Comparison of ENCODE assay signal across 23 mouse cellular contexts in the genomic region with DNA sequence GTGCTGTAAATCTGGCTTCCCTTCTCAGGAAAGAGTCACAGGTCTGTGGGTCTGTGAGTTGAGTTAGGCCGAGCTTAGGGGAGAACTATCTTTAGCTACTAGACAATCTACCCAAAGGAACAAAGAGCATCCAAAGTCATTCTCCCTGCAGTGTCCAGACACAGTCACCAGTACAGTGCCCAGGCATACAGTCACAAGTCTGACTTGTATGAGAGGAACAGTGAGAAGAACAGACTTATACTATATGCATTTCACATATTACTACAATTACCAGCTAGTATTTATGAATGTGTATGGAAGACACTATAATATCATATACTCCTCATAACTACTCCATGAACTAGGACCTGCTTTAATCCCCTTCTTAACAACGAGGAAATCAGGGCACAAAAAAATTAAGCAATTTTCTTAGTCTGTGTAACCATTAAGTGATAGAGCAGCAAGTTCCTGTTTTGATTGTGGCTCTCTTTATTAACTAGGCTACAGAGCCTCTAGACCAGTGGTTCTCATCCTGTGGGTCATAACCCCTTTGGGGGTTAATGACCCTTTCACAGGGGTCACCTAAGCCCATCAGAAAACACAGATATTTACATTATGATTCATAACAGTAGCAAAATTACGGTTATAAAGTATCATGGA.
A peak's percentile ranks its signal among the peaks of the same experiment; 100 is the strongest.
DNase-seq lines count a peak whose midpoint lies in the region; ATAC-seq and TF ChIP-seq lines count a peak whose summit lies in the region.
"Had no signal": no experiment of that assay in that cellular context is flagged by ENCODE, and none has a peak within 500 bp of the region (broad histone marks: within the 10 kb centered on the region; RNA-seq: fewer than 3 reads in every experiment).

No protein-coding gene starts in this region.

- peak overlapping the region; percentile 98 for H3K27ac ChIP-seq in heart, embryonic 13.5 days (replicated peaks)
- H3K27ac ChIP-seq in MEL (ENCODE audit: control insufficient read depth, low read depth, low read length) = no peak overlapping the region
- H3K27ac ChIP-seq in heart, embryonic 14.5 days (replicated peaks in 1 of 2; ENCODE audit: control insufficient read depth in 1 of 2, insufficient read depth in 1 of 2, low read depth in 2 of 2, low read length in 2 of 2) = peak overlapping the region; percentile 74 to 98
- H3K27ac ChIP-seq: embryonic facial prominence, embryonic 12.5 days; forebrain, embryonic 13.5 days; layer of hippocampus, adult 2 months; liver, embryonic 12.5 days; midbrain, embryonic 12.5 days; neural tube, embryonic 13.5 days had no signal

- TF ChIP-seq POLR2A in MEL (IDR thresholded peaks at IDR 0.05; ENCODE audit: control insufficient read depth in 1 of 2, insufficient read depth in 1 of 2, low read depth in 1 of 2, low read length in 2 of 2, poor library complexity in 1 of 2) = no peak

- H3K4me1 ChIP-seq in heart, embryonic 13.5 days = peaks cover 67% of the 10 kb centered on the region
- H3K4me1 ChIP-seq in MEL (ENCODE audit: control insufficient read depth in 1 of 2, insufficient read depth in 2 of 2, low read length in 2 of 2) = peaks cover 15 to 19% of the 10 kb centered on the region in 2 experiments
- peaks cover 16 to 45% of the 10 kb centered on the region in 2 experiments for H3K4me1 ChIP-seq in heart, embryonic 14.5 days (ENCODE audit: control insufficient read depth in 2 of 2, insufficient read depth in 2 of 2, low read length in 2 of 2)
- peaks cover 75% of the 10 kb centered on the region for H3K4me1 ChIP-seq in megakaryocyte, embryonic 14.5 days

- DNase-seq in heart, adult 9 months (ENCODE audit: low spot score in 2 of 2) = no peak
- peak; percentile 21 for DNase-seq in MEL (ENCODE audit: low read depth, low spot score)
- no peak for DNase-seq in thymus, adult 18-20 months
- DNase-seq: adrenal gland, adult 2 months; cerebellum, adult 9-10 months; gastrocnemius, postnatal 36 days; kidney, adult 8-10 months; kidney, postnatal 14 days; left cerebral cortex, postnatal 4 days; lung, adult 2 months; right cerebral cortex, adult 18-20 months; thymus, postnatal 4 days had no signal

- no peak for TF ChIP-seq EP300 in MEL (IDR thresholded peaks at IDR 0.05; ENCODE audit: low read depth in 1 of 2, low read length in 2 of 2)

- TF ChIP-seq CTCF in MEL (IDR thresholded peaks at IDR 0.05 in 2 of 3, conservative IDR thresholded peaks at IDR 0.05 in 1 of 3; ENCODE audit: control insufficient read depth in 1 of 3, insufficient read depth in 1 of 3, low read depth in 2 of 3, low read length in 3 of 3, poor library complexity in 1 of 3, severe bottlenecking in 1 of 3) = no peak

- 46% methylated on average over 3 of the region's 3 CpGs for WGBS in heart, embryonic 13.5 days
- WGBS in heart, embryonic 14.5 days = 30% methylated on average over 3 of the region's 3 CpGs

- H3K79me2 ChIP-seq in MEL (ENCODE audit: control insufficient read depth, insufficient read depth, low read length, poor library complexity) = no peaks in the 10 kb centered on the region

- no peaks in the 10 kb centered on the region for H3K27me3 ChIP-seq in heart, embryonic 13.5 days (replicated peaks)
- H3K27me3 ChIP-seq in MEL (ENCODE audit: control insufficient read depth in 1 of 2, insufficient read depth in 2 of 2, low read length in 2 of 2) = no peaks in the 10 kb centered on the region
- H3K27me3 ChIP-seq in heart, embryonic 14.5 days (ENCODE audit: control insufficient read depth, insufficient read depth, low read length) = no peaks in the 10 kb centered on the region
- H3K27me3 ChIP-seq in megakaryocyte, embryonic 14.5 days (replicated peaks) = no peaks in the 10 kb centered on the region
- H3K27me3 ChIP-seq: embryonic facial prominence, embryonic 12.5 days; forebrain, embryonic 13.5 days; liver, embryonic 12.5 days; midbrain, embryonic 12.5 days; neural tube, embryonic 13.5 days had no signal

- no peak for TF ChIP-seq RAD21 in MEL (IDR thresholded peaks at IDR 0.05; ENCODE audit: low read depth, low read length)

- peak overlapping the region; percentile 71 for H3K4me2 ChIP-seq in heart, embryonic 13.5 days
- peak overlapping the region; percentile 70 for H3K4me2 ChIP-seq in heart, embryonic 14.5 days (ENCODE audit: low read length)
- H3K4me2 ChIP-seq: embryonic facial prominence, embryonic 12.5 days; forebrain, embryonic 13.5 days; liver, embryonic 12.5 days; midbrain, embryonic 12.5 days; neural tube, embryonic 13.5 days had no signal

- no peaks in the 10 kb centered on the region for H3K9me3 ChIP-seq in heart, embryonic 13.5 days
- no peaks in the 10 kb centered on the region for H3K9me3 ChIP-seq in MEL (replicated peaks; ENCODE audit: insufficient read depth, low read length)
- no peaks in the 10 kb centered on the region for H3K9me3 ChIP-seq in heart, embryonic 14.5 days (ENCODE audit: control insufficient read depth, low read length)
- no peaks in the 10 kb centered on the region for H3K9me3 ChIP-seq in megakaryocyte, embryonic 14.5 days
- H3K9me3 ChIP-seq: embryonic facial prominence, embryonic 12.5 days; forebrain, embryonic 13.5 days; liver, embryonic 12.5 days; midbrain, embryonic 12.5 days; neural tube, embryonic 13.5 days had no signal

- H3K36me3 ChIP-seq in heart, embryonic 13.5 days = peaks cover 3% of the 10 kb centered on the region; the same call in 1 of the 2 replicates
- H3K36me3 ChIP-seq in MEL (ENCODE audit: control insufficient read depth in 1 of 2, insufficient read depth in 2 of 2, low read length in 2 of 2) = peaks cover 0 to 15% of the 10 kb centered on the region in 2 experiments; a peak in 2 of 4 replicates
- no peaks in the 10 kb centered on the region for H3K36me3 ChIP-seq in heart, embryonic 14.5 days (ENCODE audit: control insufficient read depth, insufficient read depth, low read length)
- peaks cover 19% of the 10 kb centered on the region for H3K36me3 ChIP-seq in megakaryocyte, embryonic 14.5 days (replicated peaks; ENCODE audit: low read length)
- H3K36me3 ChIP-seq: embryonic facial prominence, embryonic 12.5 days; liver, embryonic 12.5 days; midbrain, embryonic 12.5 days; neural tube, embryonic 13.5 days had no signal

- peak overlapping the region; percentile 70 for H3K9ac ChIP-seq in heart, embryonic 13.5 days
- H3K9ac ChIP-seq in MEL (ENCODE audit: control insufficient read depth, low read depth, low read length, poor library complexity, severe bottlenecking) = no peak overlapping the region
- H3K9ac ChIP-seq in heart, embryonic 14.5 days (ENCODE audit: low read length) = peak overlapping the region; percentile 47
- H3K9ac ChIP-seq: embryonic facial prominence, embryonic 12.5 days; forebrain, embryonic 13.5 days; liver, embryonic 12.5 days; midbrain, embryonic 12.5 days; neural tube, embryonic 13.5 days had no signal

- no peak for ATAC-seq in heart, embryonic 13.5 days (ENCODE audit: extremely low read depth, insufficient number of reproducible peaks, low FRiP score, low TSS enrichment)
- ATAC-seq in heart, embryonic 14.5 days (ENCODE audit: insufficient number of reproducible peaks, insufficient read depth, low FRiP score, low read depth) = no peak
- no peak for ATAC-seq in activated CD4-positive, CD25-positive, alpha-beta regulatory T cell, adult 4 months
- ATAC-seq: forebrain, embryonic 13.5 days; liver, embryonic 12.5 days had no signal

- H3K4me3 ChIP-seq in heart, embryonic 13.5 days = peak overlapping the region; percentile 29
- no peak overlapping the region for H3K4me3 ChIP-seq in MEL (ENCODE audit: control insufficient read depth in 1 of 2, insufficient read depth in 1 of 2, low read depth in 2 of 2, low read length in 2 of 2)
- H3K4me3 ChIP-seq in heart, embryonic 14.5 days (ENCODE audit: control insufficient read depth in 1 of 2, insufficient read depth in 1 of 2, low read depth in 1 of 2, low read length in 2 of 2) = no peak overlapping the region
- H3K4me3 ChIP-seq in megakaryocyte, embryonic 14.5 days (replicated peaks) = peak overlapping the region; percentile 44
- H3K4me3 ChIP-seq: embryonic facial prominence, embryonic 12.5 days; erythroblast, embryonic 14.5 days; forebrain, embryonic 13.5 days; layer of hippocampus, adult 2 months; liver, embryonic 12.5 days; midbrain, embryonic 12.5 days; neural tube, embryonic 13.5 days had no signal

TF ChIP-seq in MEL, 35 proteins besides CTCF, POLR2A, EP300 and RAD21:
- TF ChIP-seq MAFK (IDR thresholded peaks at IDR 0.05; ENCODE audit: borderline replicate concordance, low read depth, low read length) (no peak), RCOR1 (IDR thresholded peaks at IDR 0.05; ENCODE audit: low read depth, low read length) (peak; percentile 52)
TF ChIP-seq in MEL: peak in this region for 1.

Comparison
In these comparisons a context has a peak if more than half of its experiments do, and no peak if none do; other contexts are left out.
1. H3K4me3 ChIP-seq: peak in heart, embryonic 13.5 days (single experiment) and megakaryocyte, embryonic 14.5 days (single experiment); none in MEL (0 of 2) and heart, embryonic 14.5 days (0 of 2).